Comparison of ENCODE assay signal across 8 mouse cellular contexts in genomic region chr15:81302151-81302808, GRCm38 (mm10). TPM values are rescaled to one million over a fixed set of nuclear protein-coding genes. Genes with fewer than 3 reads are reported as not detected.
DNase-seq lines count a peak whose midpoint lies in the region; ATAC-seq and TF ChIP-seq lines count a peak whose summit lies in the region.

No protein-coding gene starts in this region.

- no peaks in the 10 kb centered on the region for H3K79me3 ChIP-seq in C2C12 (ENCODE audit: low read depth)

- intact Hi-C loops in heart, postnatal 10 days (cut with DNase I), result loop anchor here (1.0 to 5.0 kb wide), 2 partner anchors 63 to 275 kb away; no protein-coding TSS in a partner anchor
- intact Hi-C loops in heart, postnatal 25 days (cut with DNase I), result loop anchor here (1.0 to 10.0 kb wide), 2 partner anchors 66 to 277 kb away; no protein-coding TSS in a partner anchor

- no peak overlapping the region for H3ac ChIP-seq in C2C12 (ENCODE audit: control insufficient read depth, insufficient read length, low read depth)

- no peak overlapping the region for H3K4me3 ChIP-seq in C2C12 (ENCODE audit: insufficient read depth, poor library complexity, severe bottlenecking)

- peak; percentile 32 to 55 for DNase-seq in heart, postnatal 10 days
- DNase-seq in heart, postnatal 25 days (ENCODE audit: low spot score), result no peak
- peak; percentile 75 for DNase-seq in lung, postnatal 10 days
- DNase-seq in urinary bladder, postnatal 36 days (ENCODE audit: low spot score in 2 of 2), result no peak
- no peak for DNase-seq in right cerebral cortex, postnatal 4 days
- DNase-seq in gastrocnemius, adult 8-10 months (ENCODE audit: low spot score in 2 of 2), result no peak

- ATAC-seq in activated CD4-positive, CD25-positive, alpha-beta regulatory T cell, adult 4 months, result peak; percentile 14

- H3K27me3 ChIP-seq in C2C12 (ENCODE audit: control insufficient read depth, insufficient read depth, insufficient read length), result no peaks in the 10 kb centered on the region

- H3K36me3 ChIP-seq in C2C12 (ENCODE audit: control insufficient read depth, insufficient read depth), result no peaks in the 10 kb centered on the region

- TF ChIP-seq CTCF in C2C12 (IDR thresholded peaks at IDR 0.05; ENCODE audit: control insufficient read depth, insufficient read depth, insufficient read length), result peak; percentile 4

- no peaks in the 10 kb centered on the region for H3K79me2 ChIP-seq in C2C12 (ENCODE audit: control insufficient read depth, insufficient read depth)

TF ChIP-seq in C2C12, 6 proteins besides CTCF, POLR2A, EP300 and RAD21:
- TF ChIP-seq FOSL1 (IDR thresholded peaks at IDR 0.05; ENCODE audit: insufficient read depth, low read length, poor library complexity, severe bottlenecking), result no peak

RNA-seq across cellular contexts. Expression of gene Slc25a17, which starts 58.3 kb away (rescaled TPM):
- 10 to 100 TPM; 33.4 to 38.1 TPM for total RNA-seq in heart, postnatal 10 days (2021)
- 10 to 100 TPM; 17.2 to 17.8 TPM for total RNA-seq in heart, postnatal 25 days (2021)
- 64.7 TPM for polyA plus RNA-seq in C2C12 (2012; fragmentation: generic; extraction: Trizol)
- polyA plus RNA-seq in activated CD4-positive, CD25-positive, alpha-beta regulatory T cell, adult 4 months (2017; shearing (Covaris generic)), result 100 to 1,000 TPM in 1 of 2 experiments, 10 to 100 TPM in 1; 97.9 to 108 TPM
- total RNA-seq in gastrocnemius, adult 8-10 months (2022), result 1 to 10 TPM; 4.9 to 8.7 (median 7.5) TPM

Comparison
In these comparisons a context has a peak if more than half of its experiments do, and no peak if none do; other contexts are left out.
1. DNase-seq: peak in heart, postnatal 10 days (2 of 2) and lung, postnatal 10 days (single experiment); none in heart, postnatal 25 days (single experiment), urinary bladder, postnatal 36 days (0 of 2), right cerebral cortex, postnatal 4 days (single experiment) and gastrocnemius, adult 8-10 months (0 of 2).